Mouse (Mus musculus) CH12.LX (cell line): ENCODE measurements at regions not wholly inside any gene's neighbourhood (a gene's known extent, or its start where the extent isn't known, plus 50 kb on each side); places are given as distances from the start of the nearest gene placed in this dataset.

Source experiments
- DNase-seq: peaks from one replicate; pipeline ENCODE4 v3.0.0-alpha.2; 2013; ENCODE audit errors: extremely low read depth
- H3K27ac ChIP-seq: 2 replicates; pipeline ENCODE4 v1.5.1; 2012; ENCODE audit warnings: low read depth, mild to moderate bottlenecking, control low read depth, moderate library complexity; ENCODE audit not compliant: insufficient read depth
- H3K27me3 ChIP-seq: replicated peaks from 2 replicates; pipeline ENCODE3; 2012; ENCODE audit warnings: inconsistent platforms
- H3K36me3 ChIP-seq, 2 experiments: replicated peaks in 1 of 2; 2 replicates each; pipeline versions ENCODE3 to v1.6.1; 2012; ENCODE audit warnings: inconsistent platforms in 1 of 2, low read length in 1 of 2, mild to moderate bottlenecking in 1 of 2, mixed read lengths in 1 of 2, moderate library complexity in 1 of 2; ENCODE audit not compliant: control insufficient read depth in 1 of 2, insufficient read depth in 1 of 2
- H3K4me1 ChIP-seq, 2 experiments: 2 replicates each; pipeline ENCODE4 v1.6.1; 2012; ENCODE audit warnings: inconsistent platforms in 1 of 2, moderate library complexity in 1 of 2; ENCODE audit not compliant: insufficient read depth in 2 of 2, control insufficient read depth in 1 of 2
- H3K4me2 ChIP-seq: 2 replicates; pipeline ENCODE4 v1.6.1; 2012; ENCODE audit warnings: low read depth, mild to moderate bottlenecking, control low read depth; ENCODE audit not compliant: poor library complexity, insufficient read depth, severe bottlenecking
- H3K4me3 ChIP-seq, 3 experiments: fragments of 150-350 bp in 1 of 3; sonication (generic) in 1 of 3; replicated peaks in 1 of 3; 2 replicates each; pipeline versions ENCODE3 to v1.5.1; 2011 to 2012; ENCODE audit warnings: low read depth in 2 of 3, low read length in 2 of 3, mild to moderate bottlenecking in 2 of 3, moderate library complexity in 2 of 3, control low read depth in 1 of 3, improper control_type of control experiment in 1 of 3, inconsistent platforms in 1 of 3, mixed read lengths in 1 of 3; ENCODE audit not compliant: poor library complexity in 1 of 3
- H3K79me2 ChIP-seq: replicated peaks from 2 replicates; pipeline ENCODE4 v1.6.1; 2012; ENCODE audit warnings: mild to moderate bottlenecking, moderate library complexity; ENCODE audit not compliant: control insufficient read depth, poor library complexity, insufficient read depth, severe bottlenecking; ENCODE audit errors: extremely low read depth
- H3K9ac ChIP-seq: 2 replicates; pipeline ENCODE4 v1.6.1; 2012; ENCODE audit warnings: low read depth, mild to moderate bottlenecking, control low read depth, moderate library complexity; ENCODE audit not compliant: insufficient read depth
- H3K9me3 ChIP-seq: replicated peaks from 2 replicates; pipeline ENCODE3; 2012; ENCODE audit warnings: low read length, inconsistent platforms, mixed read lengths
- BHLHE40 ChIP-seq: IDR thresholded peaks from 2 replicates; pipeline ENCODE4 v1.6.1; 2011; ENCODE audit warnings: mild to moderate bottlenecking, low read depth, low read length, improper control_type of control experiment
- CHD1 ChIP-seq: IDR thresholded peaks from 2 replicates; pipeline ENCODE4 v1.6.1; 2012; ENCODE audit warnings: low read depth, low read length, improper control_type of control experiment, inconsistent platforms
- CHD2 ChIP-seq: IDR thresholded peaks from 2 replicates; pipeline ENCODE4 v1.6.1; 2011; ENCODE audit warnings: low read length, improper control_type of control experiment
- ELF1 ChIP-seq: IDR thresholded peaks from 2 replicates; pipeline ENCODE4 v1.6.1; 2014; ENCODE audit warnings: low read depth, mild to moderate bottlenecking, inconsistent platforms, low read length, improper control_type of control experiment
- EP300 ChIP-seq: IDR thresholded peaks from 2 replicates; pipeline ENCODE4 v1.6.1; 2011; ENCODE audit warnings: low read length, improper control_type of control experiment
- JUN ChIP-seq: IDR thresholded peaks from 2 replicates; pipeline ENCODE4 v1.6.1; 2011; ENCODE audit warnings: low read depth, mild to moderate bottlenecking, low read length, improper control_type of control experiment, moderate library complexity; ENCODE audit not compliant: insufficient read depth
- JUND ChIP-seq: conservative IDR thresholded peaks from 2 replicates; pipeline ENCODE4 v1.6.1; 2011; ENCODE audit warnings: low read depth, low read length, improper control_type of control experiment
- KAT2A ChIP-seq: IDR thresholded peaks from 2 replicates; pipeline ENCODE4 v1.6.1; 2012; ENCODE audit warnings: low read length, improper control_type of control experiment, inconsistent platforms; ENCODE audit not compliant: insufficient replicate concordance
- MAFK ChIP-seq: IDR thresholded peaks from 2 replicates; pipeline ENCODE4 v1.6.1; 2011; ENCODE audit warnings: low read length, improper control_type of control experiment; ENCODE audit not compliant: insufficient replicate concordance
- MAX ChIP-seq: IDR thresholded peaks from 2 replicates; pipeline ENCODE4 v1.6.1; 2011; ENCODE audit warnings: low read length, improper control_type of control experiment
- MAZ ChIP-seq: IDR thresholded peaks from 2 replicates; pipeline ENCODE4 v1.6.1; 2012; ENCODE audit warnings: low read depth, mild to moderate bottlenecking, inconsistent platforms, low read length, improper control_type of control experiment, moderate library complexity
- MXI1 ChIP-seq: IDR thresholded peaks from 2 replicates; pipeline ENCODE4 v1.6.1; 2011; ENCODE audit warnings: mild to moderate bottlenecking, low read depth, low read length, improper control_type of control experiment
- NRF1 ChIP-seq: IDR thresholded peaks from 2 replicates; pipeline ENCODE4 v1.6.1; 2014; ENCODE audit warnings: low read depth, mild to moderate bottlenecking, inconsistent platforms, low read length, improper control_type of control experiment, moderate library complexity
- RAD21 ChIP-seq: IDR thresholded peaks from 2 replicates; pipeline ENCODE4 v1.6.1; 2011; ENCODE audit warnings: low read depth, mild to moderate bottlenecking, low read length, improper control_type of control experiment, moderate library complexity
- SMC3 ChIP-seq: IDR thresholded peaks from 2 replicates; pipeline ENCODE4 v1.6.1; 2011; ENCODE audit warnings: low read depth, low read length, improper control_type of control experiment
- ZKSCAN1 ChIP-seq: IDR thresholded peaks from 2 replicates; pipeline ENCODE4 v1.6.1; 2012; ENCODE audit warnings: low read depth, inconsistent platforms, low read length, improper control_type of control experiment, borderline replicate concordance
- ZMIZ1 ChIP-seq: IDR thresholded peaks from 2 replicates; pipeline ENCODE4 v1.6.1; 2012; ENCODE audit warnings: low read depth, mild to moderate bottlenecking, inconsistent platforms, low read length, improper control_type of control experiment
- dilution Hi-C: fragments of 300-500 bp; cut with MboI; formaldehyde crosslinking; loops from 2 replicates; pipeline ENCODE4 v1.14.3; 2020; ENCODE audit warnings: low sequenced_read_pairs; ENCODE audit not compliant: extremely low pct_unique_long_range_greater_than_20kb, extremely low pct_ligation_motif_present
- in situ Hi-C: fragments of 300-500 bp; cut with MboI; formaldehyde crosslinking; loops from 3 replicates; pipeline ENCODE4 v1.14.3; 2019; ENCODE audit warnings: low sequenced_read_pairs, low pct_ligation_motif_present, low pct_unique_long_range_greater_than_20kb, mixed read lengths

- H3K4me1 ChIP-seq, result peaks cover 2 to 8% of the 10 kb centered on the region in 2 experiments; a peak in 3 of 4 replicates
- in situ Hi-C loops, result no loop called here
- dilution Hi-C loops, result no loop called here
- no peak overlapping the region for H3K9ac ChIP-seq
- H3K27me3 ChIP-seq, result no peaks in the 10 kb centered on the region
- H3K27ac ChIP-seq, result no peak overlapping the region
- H3K79me2 ChIP-seq, result no peaks in the 10 kb centered on the region
- H3K36me3 ChIP-seq, result no peaks in the 10 kb centered on the region
- DNase-seq, result no peak
- no peak overlapping the region for H3K4me2 ChIP-seq
- H3K9me3 ChIP-seq, result no peaks in the 10 kb centered on the region
- no peak overlapping the region for H3K4me3 ChIP-seq
- no peak for TF ChIP-seq CHD2
- no peak for TF ChIP-seq ZKSCAN1
- no peak for TF ChIP-seq ELF1
- TF ChIP-seq KAT2A, result no peak
- TF ChIP-seq SMC3, result no peak
These were observed 92.4 kb upstream of the Six2 start for GRCm38 (mm10) chr17:85780477-85780876.

DNA sequence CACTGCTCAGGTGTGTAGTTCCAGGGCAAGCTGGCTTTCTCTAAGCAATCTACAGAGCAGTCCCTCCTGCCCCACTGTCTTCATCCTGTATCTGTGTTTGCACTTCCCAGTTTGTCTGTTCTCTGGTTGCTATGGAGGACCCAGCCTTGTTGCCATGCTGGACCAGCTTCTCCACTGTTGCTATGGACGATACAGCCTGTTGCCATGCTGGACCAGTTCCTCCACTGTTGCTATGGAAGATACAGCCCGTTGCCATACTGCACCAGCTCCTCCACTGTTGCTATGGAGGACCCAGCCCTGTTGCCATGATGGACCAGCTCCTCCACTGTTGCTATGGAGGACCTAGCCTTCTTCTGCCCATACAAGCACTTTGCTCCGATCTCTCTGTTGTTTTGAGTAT is 88.8 kb upstream of the Six2 start:
- dilution Hi-C loops (no loop called here), in situ Hi-C loops (no loop called here)
- Histone ChIP-seq H3K9ac (no peak overlapping the region), H3K36me3 (no peaks in the 10 kb centered on the region), H3K4me1 (peaks cover 4 to 7% of the 10 kb centered on the region in 2 experiments), H3K79me2 (no peaks in the 10 kb centered on the region), H3K27ac (no peak overlapping the region), H3K9me3 (no peaks in the 10 kb centered on the region), H3K4me3 (no peak overlapping the region), H3K27me3 (no peaks in the 10 kb centered on the region), H3K4me2 (no peak overlapping the region)
- DNase-seq, result no peak
- TF ChIP-seq EP300 (no peak), MXI1 (no peak), MAX (no peak), BHLHE40 (no peak), KAT2A (no peak), MAZ (no peak), CHD1 (no peak)

- H3K27ac ChIP-seq, result no peak overlapping the region
- in situ Hi-C loops, result no loop called here
- no peaks in the 10 kb centered on the region for H3K79me2 ChIP-seq
- no peak overlapping the region for H3K4me3 ChIP-seq
- DNase-seq, result no peak
- H3K9ac ChIP-seq, result no peak overlapping the region
- no peaks in the 10 kb centered on the region for H3K9me3 ChIP-seq
- no peak for TF ChIP-seq JUN
- TF ChIP-seq NRF1, result no peak
- no peak for TF ChIP-seq RAD21
- TF ChIP-seq MAFK, result peak; percentile 60; the same call in 1 of the 2 replicates
- TF ChIP-seq ZMIZ1, result no peak
- no peak for TF ChIP-seq JUND
- H3K4me2 ChIP-seq, result no peak overlapping the region
- H3K4me1 ChIP-seq, result peaks cover 0 to 2% of the 10 kb centered on the region in 2 experiments; a peak in 2 of 4 replicates
- dilution Hi-C loops, result no loop called here
- no peaks in the 10 kb centered on the region for H3K36me3 ChIP-seq
- no peaks in the 10 kb centered on the region for H3K27me3 ChIP-seq
These were observed 80.3 kb upstream of the Six2 start for GRCm38 (mm10) chr17:85768341-85768740.
